Mouse (Mus musculus) frontal cortex, postnatal 25 days (tissue): ENCODE data around the gene Gm3252.
"Not testable (repeated sequence)": the region's sequence is repeated elsewhere in the genome, so short reads cannot be mapped to it uniquely, and the experiment has no call there.

Source experiments
- DNase-seq, 2 experiments: peaks; one replicate each; pipeline ENCODE4 v3.0.0; 2022; ENCODE audit warnings: low spot score in 2 of 2

The Gm3252 gene

GRCm38 (mm10) chr14:4726038-4726880, at the start of gene Gm3252:
TSS of gene Gm3252 (plus strand) at chr14:4726775.
- not testable (repeated sequence) for DNase-seq

GRCm38 (mm10) chr14:4708938-4709337, 17.6 kb upstream of the Gm3252 start, which contains the start of gene Gm7876:
TSS of gene Gm7876 (plus strand) at chr14:4709238.
- not testable (repeated sequence) for DNase-seq

- DNase-seq = not testable (repeated sequence)
Measured at GRCm38 (mm10) chr14:4776037-4776436, 49.5 kb downstream of the Gm3252 start, which contains the start of gene Gm9602. TSS of gene Gm9602 (plus strand) at chr14:4776337.
